Mouse (Mus musculus) midbrain, embryonic 11.5 days (tissue): ENCODE measurements at regions not wholly inside any gene's neighbourhood (a gene's known extent, or its start where the extent isn't known, plus 50 kb on each side); places are given as distances from the start of the nearest gene placed in this dataset.

Source experiments
- ATAC-seq: fragments of 200-750 bp; cut with Nextera tagmentation; 2 replicates; pipeline ENCODE4 v1.8.0; 2017; ENCODE audit warnings: moderate TSS enrichment, moderate library complexity; ENCODE audit not compliant: low FRiP score
- DNase-seq: peaks from one replicate; pipeline ENCODE4 v3.0.0; 2015; ENCODE audit warnings: low spot score; ENCODE audit errors: missing footprints
- H3K27ac ChIP-seq: fragments of 300-500 bp; sonication (generic); 2 replicates; pipeline ENCODE4 v1.5.1; 2014; ENCODE audit warnings: low read depth, low read length
- H3K27me3 ChIP-seq: fragments of 300-500 bp; sonication (generic); 2 replicates; pipeline ENCODE4 v1.6.1; 2014; ENCODE audit warnings: mild to moderate bottlenecking, low read length, moderate library complexity, mixed read lengths; ENCODE audit not compliant: control insufficient read depth, insufficient read depth
- H3K36me3 ChIP-seq: fragments of 300-500 bp; sonication (generic); 2 replicates; pipeline ENCODE4 v1.6.1; 2014; ENCODE audit warnings: mild to moderate bottlenecking, low read length, moderate library complexity, mixed read lengths; ENCODE audit not compliant: control insufficient read depth, insufficient read depth
- H3K4me1 ChIP-seq: fragments of 300-500 bp; sonication (generic); 2 replicates; pipeline ENCODE4 v1.6.1; 2014; ENCODE audit warnings: low read length; ENCODE audit not compliant: control insufficient read depth, insufficient read depth
- H3K4me2 ChIP-seq: fragments of 300-500 bp; sonication (generic); 2 replicates; pipeline ENCODE4 v1.6.1; 2014; ENCODE audit warnings: mild to moderate bottlenecking, moderate library complexity
- H3K4me3 ChIP-seq: fragments of 300-500 bp; sonication (generic); 2 replicates; pipeline ENCODE4 v1.5.1; 2014; ENCODE audit warnings: low read depth, low read length
- H3K9ac ChIP-seq: fragments of 300-500 bp; sonication (generic); 2 replicates; pipeline ENCODE4 v1.6.1; 2014; ENCODE audit warnings: low read length
- H3K9me3 ChIP-seq: fragments of 300-500 bp; sonication (generic); 2 replicates; pipeline ENCODE4 v1.6.1; 2016; ENCODE audit warnings: low read length; ENCODE audit not compliant: control insufficient read depth
- WGBS: fragments of 180-500 bp; shearing (Covaris S2); extraction: QIAGEN DNeasy Blood & Tissue Kit; methylation state at CpG from one replicate; pipeline ENCODE4 v1.1.7; 2014; 5-methylcytosine and 5-hydroxymethylcytosine counted together

DNA sequence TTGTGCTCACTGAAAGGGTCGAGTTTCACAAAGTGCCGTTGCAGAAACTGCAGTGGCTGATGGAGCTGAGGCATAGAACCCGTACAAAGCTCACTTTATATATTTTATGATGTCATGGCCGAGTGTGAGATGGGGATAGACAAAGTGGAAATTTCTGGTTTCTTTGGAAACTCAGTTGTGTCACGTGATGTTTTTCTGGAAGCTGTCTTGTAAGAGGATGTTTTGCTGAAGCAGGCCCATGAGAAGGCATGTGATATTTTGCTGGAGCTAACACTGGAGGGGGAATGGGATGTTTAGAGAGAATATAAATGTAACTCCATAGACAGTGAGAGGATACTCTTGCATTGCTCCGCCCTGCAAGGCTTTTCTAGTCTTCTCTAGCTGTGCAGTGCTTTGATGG lies 311.7 kb downstream of the Tmem132b start:
- 81% methylated on average over 6 of the region's 6 CpGs for WGBS
- H3K36me3 ChIP-seq = no peaks in the 10 kb centered on the region
- ATAC-seq = no peak

DNA sequence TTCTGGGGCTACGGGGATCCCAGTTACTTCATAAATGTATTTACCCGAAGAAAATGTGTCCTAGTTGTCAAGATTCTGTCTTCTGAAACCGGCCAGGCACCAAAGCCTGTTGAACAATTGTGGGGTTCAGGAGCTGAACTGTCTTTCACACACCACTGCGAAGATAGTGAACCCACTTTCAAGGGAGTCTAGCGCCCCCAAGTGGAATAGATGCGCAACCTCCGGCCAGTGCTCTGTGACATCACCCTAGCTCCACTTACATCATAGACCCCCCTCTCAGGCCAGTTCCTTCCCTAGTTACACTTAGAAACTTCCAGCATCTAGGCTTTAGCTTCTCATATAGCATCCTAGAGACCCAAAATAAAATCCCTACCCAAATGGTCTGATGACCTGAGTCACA lies 318.1 kb downstream of the Tmem132b start:
- Histone ChIP-seq H3K27ac (no peak overlapping the region), H3K4me2 (no peak overlapping the region), H3K36me3 (no peaks in the 10 kb centered on the region), H3K4me1 (no peaks in the 10 kb centered on the region), H3K9me3 (no peaks in the 10 kb centered on the region), H3K4me3 (no peak overlapping the region), H3K9ac (no peak overlapping the region), H3K27me3 (no peaks in the 10 kb centered on the region)
- DNase-seq (no peak), ATAC-seq (no peak)
- 85% methylated on average over 7 of the region's 7 CpGs for WGBS

More for the DNA sequence above, 311.7 kb downstream of the Tmem132b start:
- H3K9ac ChIP-seq = no peak overlapping the region
- no peaks in the 10 kb centered on the region for H3K27me3 ChIP-seq
- H3K27ac ChIP-seq = no peak overlapping the region
- no peaks in the 10 kb centered on the region for H3K9me3 ChIP-seq
- no peak overlapping the region for H3K4me3 ChIP-seq
- no peak for DNase-seq
- H3K4me1 ChIP-seq = no peaks in the 10 kb centered on the region
- no peak overlapping the region for H3K4me2 ChIP-seq

DNA sequence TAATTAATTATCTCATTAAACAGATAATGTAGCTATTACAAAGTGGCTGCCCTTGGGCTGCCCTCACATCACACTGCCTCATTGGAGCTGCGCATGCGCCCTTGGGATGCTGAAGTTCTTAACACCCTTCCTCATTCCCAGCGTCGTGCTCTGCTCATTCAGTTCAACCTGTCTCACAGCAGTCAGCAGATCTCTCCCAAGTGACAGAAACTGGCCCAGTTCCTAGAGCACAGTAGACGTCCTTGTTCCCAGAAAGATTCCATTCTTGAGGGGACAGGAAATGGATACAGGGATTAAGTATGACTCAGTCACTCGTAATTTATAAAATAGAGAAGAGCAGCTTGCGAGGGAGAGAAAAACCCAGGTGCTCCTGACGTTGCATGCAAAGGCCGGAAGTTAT lies 344.7 kb downstream of the Tmem132b start:
- Histone ChIP-seq H3K27me3 (no peaks in the 10 kb centered on the region), H3K4me1 (no peaks in the 10 kb centered on the region), H3K4me3 (no peak overlapping the region), H3K4me2 (no peak overlapping the region), H3K36me3 (no peaks in the 10 kb centered on the region), H3K27ac (no peak overlapping the region), H3K9me3 (no peaks in the 10 kb centered on the region), H3K9ac (no peak overlapping the region)
- DNase-seq (no peak), ATAC-seq (no peak)
- WGBS = 86% methylated on average over 9 of the region's 9 CpGs

DNA sequence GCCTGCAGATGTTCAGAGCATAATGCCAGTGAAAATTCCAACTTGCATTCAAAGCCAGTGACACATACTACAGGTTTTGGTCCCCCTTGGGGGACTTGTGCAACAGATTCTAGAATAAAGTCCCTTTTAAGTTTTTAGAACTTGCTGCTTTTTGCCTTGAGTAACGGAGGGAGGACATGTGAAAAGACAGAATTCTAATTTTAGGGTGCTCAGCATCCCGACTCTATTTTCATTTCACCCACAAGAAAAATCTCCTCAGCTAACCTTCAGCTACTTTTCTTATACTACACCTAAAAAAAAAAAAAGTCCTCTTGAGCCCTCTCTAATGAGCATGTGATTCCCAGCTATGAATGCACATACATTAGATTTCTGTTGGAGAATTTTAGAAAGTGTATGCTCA lies 357.3 kb downstream of the Tmem132b start:
- Histone ChIP-seq H3K4me1 (no peaks in the 10 kb centered on the region), H3K9me3 (no peaks in the 10 kb centered on the region), H3K27ac (no peak overlapping the region), H3K9ac (no peak overlapping the region), H3K4me2 (no peak overlapping the region), H3K27me3 (no peaks in the 10 kb centered on the region), H3K4me3 (no peak overlapping the region), H3K36me3 (no peaks in the 10 kb centered on the region)
- WGBS = 88% methylated on average over 2 of the region's 2 CpGs
- ATAC-seq = no peak
- no peak for DNase-seq

DNA sequence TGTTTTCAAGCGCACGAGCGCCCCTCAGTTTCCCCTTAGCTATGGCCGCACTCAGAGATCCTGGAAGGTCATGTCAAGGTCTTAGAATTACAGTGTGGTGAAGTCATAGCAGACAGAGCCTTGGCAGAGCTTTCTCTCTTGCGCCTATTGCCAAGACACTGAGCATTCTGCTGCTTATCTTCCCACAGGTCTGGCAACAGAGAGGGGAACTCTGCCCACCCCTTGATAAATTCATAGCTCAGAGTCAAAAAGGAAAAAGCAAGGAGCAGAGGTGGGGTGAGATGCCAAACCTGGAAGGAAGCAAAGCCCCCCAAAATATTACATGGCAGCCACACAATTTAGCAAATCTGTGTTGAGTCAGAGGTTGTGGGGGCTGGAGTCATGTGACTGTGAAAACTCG lies 362.3 kb downstream of the Tmem132b start:
- no peak overlapping the region for H3K4me2 ChIP-seq
- no peaks in the 10 kb centered on the region for H3K27me3 ChIP-seq
- no peak overlapping the region for H3K27ac ChIP-seq
- ATAC-seq (no peak), DNase-seq (no peak)
- WGBS = 90% methylated on average over 6 of the region's 6 CpGs
- no peaks in the 10 kb centered on the region for H3K36me3 ChIP-seq
- no peak overlapping the region for H3K4me3 ChIP-seq
- H3K4me1 ChIP-seq = no peaks in the 10 kb centered on the region
- no peak overlapping the region for H3K9ac ChIP-seq
- no peaks in the 10 kb centered on the region for H3K9me3 ChIP-seq

DNA sequence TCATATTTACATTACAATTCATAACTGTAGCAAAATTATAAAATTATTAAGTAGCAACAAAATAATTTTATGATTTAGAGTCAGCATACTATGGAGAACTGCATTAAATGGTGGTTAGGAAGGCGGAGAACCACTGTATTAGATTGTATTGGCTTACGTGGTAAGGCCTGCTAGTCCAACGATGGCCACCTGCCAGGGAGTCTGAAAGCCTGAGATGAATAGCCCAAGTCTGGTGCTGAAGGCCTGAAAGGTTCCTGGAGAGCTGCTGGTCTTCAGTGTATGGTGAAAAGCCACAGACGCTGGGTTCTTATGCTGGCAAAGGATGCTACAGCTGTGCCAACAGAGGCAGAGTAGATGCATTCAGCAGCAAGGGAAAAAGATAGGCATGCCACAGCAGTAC lies 370.5 kb downstream of the Tmem132b start:
- H3K36me3 ChIP-seq = no peaks in the 10 kb centered on the region
- ATAC-seq (no peak), DNase-seq (no peak)
- H3K9me3 ChIP-seq = no peaks in the 10 kb centered on the region
- no peak overlapping the region for H3K27ac ChIP-seq
- H3K27me3 ChIP-seq = no peaks in the 10 kb centered on the region
- no peak overlapping the region for H3K4me2 ChIP-seq
- H3K4me1 ChIP-seq = no peaks in the 10 kb centered on the region
- WGBS = 78% methylated on average over 4 of the region's 4 CpGs
- no peak overlapping the region for H3K9ac ChIP-seq
- no peak overlapping the region for H3K4me3 ChIP-seq

DNA sequence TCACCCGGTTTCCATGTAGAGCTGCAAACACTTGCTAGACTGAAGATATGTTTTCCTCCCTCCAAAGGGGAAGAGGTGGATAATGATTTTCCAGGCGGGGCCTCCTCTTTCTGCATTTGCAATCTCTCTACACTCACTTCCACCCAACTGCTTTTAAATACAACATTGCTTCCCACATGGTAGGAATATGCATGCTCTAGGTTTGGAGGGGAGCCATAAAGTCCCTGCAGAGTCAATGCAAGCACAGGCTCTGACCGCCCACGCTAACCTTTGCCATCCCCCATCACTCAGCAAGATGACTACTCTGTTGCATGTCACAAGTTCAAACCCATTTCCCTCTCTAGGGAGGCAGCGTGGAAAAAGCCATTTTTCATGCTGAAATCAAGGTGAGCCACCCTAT lies 372.9 kb downstream of the Tmem132b start:
- Histone ChIP-seq H3K27ac (no peak overlapping the region), H3K27me3 (no peaks in the 10 kb centered on the region), H3K4me1 (no peaks in the 10 kb centered on the region), H3K36me3 (no peaks in the 10 kb centered on the region), H3K9ac (no peak overlapping the region), H3K4me3 (no peak overlapping the region), H3K4me2 (no peak overlapping the region), H3K9me3 (no peaks in the 10 kb centered on the region)
- ATAC-seq = no peak
- WGBS = 89% methylated on average over 5 of the region's 5 CpGs
- no peak for DNase-seq

DNA sequence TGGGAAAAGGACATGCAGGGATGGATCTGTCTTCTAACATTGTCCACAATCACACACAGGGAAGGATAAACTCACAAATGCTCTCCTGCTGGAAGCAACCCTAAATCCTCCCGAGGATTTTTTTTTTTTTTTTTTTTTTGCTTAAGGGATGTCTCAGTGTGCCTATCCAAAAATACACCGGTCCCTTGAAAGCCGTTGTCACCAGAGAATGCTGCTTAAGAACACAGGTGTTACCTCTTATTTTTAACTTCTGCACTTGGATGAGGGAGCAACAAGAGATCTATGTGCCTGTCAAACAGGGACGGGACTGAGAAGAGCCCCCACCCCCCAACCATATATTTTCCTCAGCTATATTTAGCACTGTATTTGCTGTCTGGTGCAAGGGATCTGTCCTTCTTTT lies 375.8 kb downstream of the Tmem132b start:
- no peak overlapping the region for H3K4me3 ChIP-seq
- H3K4me1 ChIP-seq = no peaks in the 10 kb centered on the region
- WGBS = 92% methylated on average over 4 of the region's 4 CpGs
- H3K4me2 ChIP-seq = no peak overlapping the region
- H3K9me3 ChIP-seq = no peaks in the 10 kb centered on the region
- ATAC-seq (no peak), DNase-seq (no peak)
- H3K36me3 ChIP-seq = no peaks in the 10 kb centered on the region
- no peaks in the 10 kb centered on the region for H3K27me3 ChIP-seq
- H3K27ac ChIP-seq = no peak overlapping the region
- H3K9ac ChIP-seq = no peak overlapping the region

DNA sequence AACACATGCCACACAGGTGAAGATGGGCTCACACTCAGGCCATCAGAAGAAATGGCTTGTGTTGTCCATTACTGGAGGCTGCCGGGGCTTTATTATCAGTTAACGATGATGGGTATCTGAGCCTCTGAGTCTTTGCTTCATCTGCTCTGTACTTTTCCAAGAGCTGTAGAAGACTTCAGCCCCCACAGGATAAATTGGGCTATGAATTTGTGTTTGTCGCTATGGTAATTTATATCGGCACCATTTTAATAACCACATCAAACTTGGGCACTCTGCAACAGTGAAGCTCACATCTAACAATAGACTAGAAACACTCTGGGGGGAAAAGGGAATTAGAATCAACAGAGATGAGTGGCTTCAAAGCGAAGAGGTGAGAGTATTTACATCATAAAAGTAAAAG lies 376.3 kb downstream of the Tmem132b start:
- DNase-seq (no peak), ATAC-seq (no peak)
- 98% methylated on average over 5 of the region's 5 CpGs for WGBS
- no peaks in the 10 kb centered on the region for H3K36me3 ChIP-seq
- H3K27me3 ChIP-seq = no peaks in the 10 kb centered on the region
- no peaks in the 10 kb centered on the region for H3K4me1 ChIP-seq
- no peaks in the 10 kb centered on the region for H3K9me3 ChIP-seq
- no peak overlapping the region for H3K4me2 ChIP-seq
- no peak overlapping the region for H3K4me3 ChIP-seq
- H3K27ac ChIP-seq = no peak overlapping the region
- no peak overlapping the region for H3K9ac ChIP-seq

DNA sequence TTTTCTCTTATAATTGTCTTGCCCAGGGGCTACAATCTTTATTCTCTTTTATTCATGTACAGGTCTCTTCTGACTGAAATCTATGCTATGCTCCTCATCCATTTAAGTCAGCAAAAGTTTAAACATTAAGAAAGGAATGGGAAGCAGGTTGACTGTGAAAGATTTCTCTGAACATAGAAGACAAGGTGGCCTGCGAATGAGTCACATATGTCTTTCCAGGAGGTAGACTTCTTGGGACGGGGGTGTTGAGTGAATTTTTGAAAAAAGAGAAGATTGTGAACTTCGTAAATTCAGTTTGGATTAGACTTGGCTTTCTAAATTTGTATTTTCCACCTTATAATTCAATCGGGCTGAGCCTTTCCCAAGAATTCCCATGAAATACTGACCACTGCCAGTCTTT lies 384.3 kb downstream of the Tmem132b start:
- no peak overlapping the region for H3K4me3 ChIP-seq
- no peak for ATAC-seq

More for the DNA sequence above, 384.3 kb downstream of the Tmem132b start:
- Histone ChIP-seq H3K36me3 (no peaks in the 10 kb centered on the region), H3K9me3 (no peaks in the 10 kb centered on the region), H3K4me1 (peaks cover 3% of the 10 kb centered on the region), H3K27me3 (no peaks in the 10 kb centered on the region), H3K9ac (no peak overlapping the region), H3K27ac (no peak overlapping the region), H3K4me2 (no peak overlapping the region)
- no peak for DNase-seq
- WGBS = 88% methylated on average over 4 of the region's 4 CpGs
